Mouse (Mus musculus) embryonic facial prominence, embryonic 11.5 days (tissue): ENCODE data around the gene Gm21954. TPM values are rescaled to one million over a fixed set of nuclear protein-coding genes. Genes with fewer than 3 reads are reported as not detected.
A peak's percentile ranks its signal among the peaks of the same experiment; 100 is the strongest.

Experiments used
- ATAC-seq: fragments of 200-750 bp; cut with Nextera tagmentation; replicated peaks from 2 replicates; pipeline ENCODE4 v1.8.0; 2017; ENCODE audit warnings: low read depth; ENCODE audit not compliant: insufficient number of reproducible peaks, low FRiP score, low TSS enrichment
- DNase-seq: peaks from one replicate; pipeline ENCODE4 v3.0.0-alpha.2; 2015; ENCODE audit warnings: low spot score
- H3K27ac ChIP-seq: fragments of 300-500 bp; sonication (generic); replicated peaks from 2 replicates; pipeline ENCODE4 v1.5.1; 2014; ENCODE audit warnings: mild to moderate bottlenecking, low read depth, low read length, control low read depth
- H3K27me3 ChIP-seq: fragments of 300-500 bp; sonication (generic); 2 replicates; pipeline ENCODE4 v1.6.1; 2014; ENCODE audit warnings: mild to moderate bottlenecking, low read length, moderate library complexity, mixed read lengths; ENCODE audit not compliant: control insufficient read depth, insufficient read depth
- H3K36me3 ChIP-seq: fragments of 300-500 bp; sonication (generic); replicated peaks from 2 replicates; pipeline ENCODE4 v1.6.1; 2014; ENCODE audit warnings: low read depth, mild to moderate bottlenecking, low read length, moderate library complexity, mixed read lengths; ENCODE audit not compliant: control insufficient read depth, insufficient read depth
- H3K4me1 ChIP-seq: fragments of 300-500 bp; sonication (generic); 2 replicates; pipeline ENCODE4 v1.6.1; 2014; ENCODE audit warnings: low read length, mixed read lengths; ENCODE audit not compliant: control insufficient read depth, insufficient read depth
- H3K4me2 ChIP-seq: fragments of 300-500 bp; sonication (generic); 2 replicates; pipeline ENCODE4 v1.6.1; 2014; ENCODE audit warnings: low read depth, mild to moderate bottlenecking, control low read depth, low read length, moderate library complexity
- H3K4me3 ChIP-seq: fragments of 300-500 bp; sonication (generic); 2 replicates; pipeline ENCODE4 v1.5.1; 2014; ENCODE audit warnings: low read depth, low read length, control low read depth
- H3K9ac ChIP-seq: fragments of 300-500 bp; sonication (generic); replicated peaks from 2 replicates; pipeline ENCODE4 v1.6.1; 2014; ENCODE audit warnings: mild to moderate bottlenecking, control low read depth, low read length
- H3K9me3 ChIP-seq: fragments of 300-500 bp; sonication (generic); replicated peaks from 2 replicates; pipeline ENCODE4 v1.6.1; 2016; ENCODE audit warnings: mild to moderate bottlenecking, low read length, inconsistent platforms, mixed read lengths; ENCODE audit not compliant: control insufficient read depth
- WGBS: fragments of 180-500 bp; shearing (Covaris S2); extraction: QIAGEN DNeasy Blood & Tissue Kit; methylation state at CpG from one replicate; pipeline ENCODE4 v1.1.7; 2014; 5-methylcytosine and 5-hydroxymethylcytosine counted together
- polyA plus RNA-seq: library from polyadenylated mRNA; unstranded; fragments of >200 nt; fragmentation: Nextera tagmentation; extraction: Ambion mirVana; gene quantifications from 2 replicates; pipeline ENCODE4 v1.2.1, GENCODE M21; 2014

Gm21954 gene
- polyA plus RNA-seq, 1 experiment from 2014 or later: not detected

GRCm38 (mm10) chr3:55461092-55461491 is 10.9 kb downstream of the Gm21954 start:
- WGBS: 62% methylated on average over 3 of the region's 3 CpGs
- Histone ChIP-seq H3K36me3 (no peaks in the 10 kb centered on the region), H3K27me3 (no peaks in the 10 kb centered on the region), H3K9me3 (no peaks in the 10 kb centered on the region), H3K27ac (0 out of 2 replicates have a peak overlapping the region, but pooled peaks have one; percentile 2), H3K4me1 (no peaks in the 10 kb centered on the region), H3K4me2 (no peak overlapping the region), H3K9ac (no peak overlapping the region), H3K4me3 (no peak overlapping the region)
- DNase-seq: no peak
- no peak for ATAC-seq

GRCm38 (mm10) chr3:55452464-55452863 is 19.5 kb downstream of the Gm21954 start:
- Histone ChIP-seq H3K4me3 (no peak overlapping the region), H3K36me3 (no peaks in the 10 kb centered on the region), H3K4me2 (no peak overlapping the region), H3K9me3 (no peaks in the 10 kb centered on the region), H3K27me3 (no peaks in the 10 kb centered on the region), H3K27ac (no peak overlapping the region), H3K9ac (no peak overlapping the region), H3K4me1 (no peaks in the 10 kb centered on the region)
- ATAC-seq (no peak), DNase-seq (no peak)
- WGBS: 96% methylated on average over 2 of the region's 2 CpGs

- H3K4me1 ChIP-seq: no peaks in the 10 kb centered on the region
- no peaks in the 10 kb centered on the region for H3K9me3 ChIP-seq
- no peak for DNase-seq
- H3K27me3 ChIP-seq: no peaks in the 10 kb centered on the region
- ATAC-seq: no peak
- no peak overlapping the region for H3K27ac ChIP-seq
- no peak overlapping the region for H3K9ac ChIP-seq
- 80% methylated on average over 3 of the region's 3 CpGs for whole genome bisulfite sequencing
- no peaks in the 10 kb centered on the region for H3K36me3 ChIP-seq
- H3K4me3 ChIP-seq: no peak overlapping the region
- H3K4me2 ChIP-seq: no peak overlapping the region
Measured at GRCm38 (mm10) chr3:55451877-55452276, 20.1 kb downstream of the Gm21954 start.

DNA sequence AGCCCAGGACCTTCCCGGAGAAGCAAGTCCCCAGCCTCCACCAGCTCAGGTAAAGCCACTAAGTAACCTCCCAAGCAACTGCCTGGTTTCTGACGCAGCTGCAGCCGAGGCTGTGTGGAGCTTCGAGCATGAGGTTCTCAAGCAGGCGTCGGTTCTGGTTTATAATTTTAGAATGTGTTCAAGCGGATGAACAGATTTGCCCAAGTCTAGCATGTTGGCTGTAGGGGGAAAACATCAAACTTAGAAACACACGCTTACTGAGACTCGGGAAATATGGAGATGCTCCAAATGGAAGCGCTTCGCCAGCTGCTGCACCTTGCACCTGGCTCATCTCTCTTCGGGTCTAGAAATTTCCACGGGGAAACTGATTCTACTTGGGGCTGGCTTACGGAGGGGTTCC is 21.0 kb downstream of the Gm21954 start:
- WGBS: 93% methylated on average over 14 of the region's 14 CpGs
- no peak for DNase-seq
- no peak for ATAC-seq
- no peaks in the 10 kb centered on the region for H3K4me1 ChIP-seq
- no peaks in the 10 kb centered on the region for H3K36me3 ChIP-seq
- H3K27ac ChIP-seq: no peak overlapping the region
- H3K4me3 ChIP-seq: no peak overlapping the region
- H3K9ac ChIP-seq: no peak overlapping the region
- no peak overlapping the region for H3K4me2 ChIP-seq
- H3K9me3 ChIP-seq: no peaks in the 10 kb centered on the region
- no peaks in the 10 kb centered on the region for H3K27me3 ChIP-seq

- Histone ChIP-seq H3K4me1 (no peaks in the 10 kb centered on the region), H3K4me3 (no peak overlapping the region), H3K27ac (no peak overlapping the region), H3K27me3 (no peaks in the 10 kb centered on the region), H3K9ac (no peak overlapping the region), H3K9me3 (no peaks in the 10 kb centered on the region), H3K4me2 (no peak overlapping the region), H3K36me3 (no peaks in the 10 kb centered on the region)
- WGBS: 84% methylated on average over 2 of the region's 2 CpGs
- ATAC-seq (no peak), DNase-seq (no peak)
Measured at GRCm38 (mm10) chr3:55449148-55449547, 22.9 kb downstream of the Gm21954 start.

DNA sequence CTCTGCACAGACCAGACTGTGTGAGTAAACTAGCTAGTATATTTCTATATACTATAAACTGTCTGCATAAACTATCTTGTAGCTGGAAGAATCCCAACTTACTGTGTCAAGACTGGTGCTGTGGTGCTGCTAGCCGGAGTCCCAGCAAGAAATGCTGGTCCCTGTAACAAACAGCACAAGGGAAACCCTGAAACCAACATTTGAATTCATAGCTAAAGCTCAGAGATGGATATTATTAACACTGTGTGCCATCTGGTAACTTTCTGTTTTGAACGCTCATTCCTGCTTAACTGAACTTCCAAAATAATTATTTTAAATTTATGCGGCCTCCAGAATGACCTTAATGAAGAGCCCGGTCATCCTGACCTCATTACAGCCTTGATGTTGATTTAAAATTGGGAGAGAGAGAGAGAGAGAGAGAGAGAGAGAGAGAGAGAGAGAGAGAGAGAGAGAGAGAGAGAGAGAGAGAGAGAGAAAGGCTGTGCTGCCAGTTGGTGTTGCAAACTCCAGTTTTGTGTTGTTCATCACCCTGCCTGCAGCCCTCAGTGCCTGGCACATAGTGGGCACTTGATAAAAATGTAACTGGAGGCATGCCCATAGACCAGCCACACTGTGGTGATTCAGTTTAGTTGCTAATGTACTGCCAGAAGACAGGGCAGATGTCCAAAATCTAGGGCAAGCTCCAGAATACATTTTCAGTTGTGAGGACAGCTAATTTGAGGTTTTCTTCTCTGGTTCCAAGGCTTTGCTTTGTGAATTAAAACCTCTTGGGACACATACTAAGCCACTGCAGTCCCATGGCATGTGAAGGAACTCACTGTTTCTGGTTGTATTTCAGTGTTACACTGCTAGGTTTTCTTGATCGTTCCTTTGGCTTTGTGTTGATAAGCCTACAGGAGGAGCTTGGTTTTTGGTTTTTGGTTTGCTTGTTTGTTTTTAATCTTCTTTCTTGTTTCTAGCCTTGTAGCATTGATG is 24.2 kb downstream of the Gm21954 start:
- 72% methylated on average over 5 of the region's 5 CpGs for WGBS
- H3K9ac ChIP-seq: no peak overlapping the region
- no peaks in the 10 kb centered on the region for H3K4me1 ChIP-seq
- no peaks in the 10 kb centered on the region for H3K9me3 ChIP-seq
- no peaks in the 10 kb centered on the region for H3K27me3 ChIP-seq
- ATAC-seq: no peak
- no peak overlapping the region for H3K4me2 ChIP-seq
- no peaks in the 10 kb centered on the region for H3K36me3 ChIP-seq
- no peak overlapping the region for H3K4me3 ChIP-seq
- H3K27ac ChIP-seq: no peak overlapping the region
- no peak for DNase-seq

GRCm38 (mm10) chr3:55446681-55447080 is 25.3 kb downstream of the Gm21954 start:
- H3K27me3 ChIP-seq: no peaks in the 10 kb centered on the region
- no peak overlapping the region for H3K9ac ChIP-seq
- H3K36me3 ChIP-seq: no peaks in the 10 kb centered on the region
- H3K4me2 ChIP-seq: no peak overlapping the region
- H3K4me1 ChIP-seq: no peaks in the 10 kb centered on the region
- ATAC-seq (no peak), DNase-seq (no peak)
- 86% methylated on average over 7 of the region's 7 CpGs for WGBS
- H3K4me3 ChIP-seq: no peak overlapping the region
- no peaks in the 10 kb centered on the region for H3K9me3 ChIP-seq
- H3K27ac ChIP-seq: no peak overlapping the region

DNA sequence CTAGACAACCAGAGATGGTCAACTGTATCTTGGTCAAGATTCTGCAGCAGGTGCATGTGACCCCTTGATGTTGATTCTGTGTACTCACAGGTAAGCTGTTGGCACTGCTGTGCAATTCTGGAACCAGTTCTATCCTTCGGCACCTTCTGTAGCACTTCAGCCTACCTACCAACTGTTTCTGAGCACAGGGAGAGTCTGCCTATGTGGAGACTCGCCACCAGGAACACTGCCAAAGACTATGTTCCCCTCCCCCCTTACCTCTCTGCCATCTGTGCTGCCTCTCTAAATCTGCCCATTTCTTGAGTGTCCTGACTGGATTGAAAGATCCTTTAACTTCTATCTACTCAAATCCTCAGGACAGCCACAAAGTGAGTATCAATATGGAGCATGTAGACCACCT is 28.3 kb downstream of the Gm21954 start:
- DNase-seq (no peak), ATAC-seq (no peak)
- no peaks in the 10 kb centered on the region for H3K4me1 ChIP-seq
- H3K9me3 ChIP-seq: no peaks in the 10 kb centered on the region
- H3K36me3 ChIP-seq: no peaks in the 10 kb centered on the region
- no peak overlapping the region for H3K9ac ChIP-seq
- 96% methylated on average over 2 of the region's 2 CpGs for WGBS
- no peaks in the 10 kb centered on the region for H3K27me3 ChIP-seq
- no peak overlapping the region for H3K27ac ChIP-seq
- H3K4me2 ChIP-seq: no peak overlapping the region
- H3K4me3 ChIP-seq: no peak overlapping the region
